Mouse (Mus musculus): Measurements from ENCODE around the gene Bnipl. TPM values are rescaled to one million over a fixed set of nuclear protein-coding genes. Genes with fewer than 3 reads are reported as not detected.

Bnipl gene
- total and polyA plus RNA-seq, 3 experiments = 0.03 TPM; not detected in 2

DNA sequence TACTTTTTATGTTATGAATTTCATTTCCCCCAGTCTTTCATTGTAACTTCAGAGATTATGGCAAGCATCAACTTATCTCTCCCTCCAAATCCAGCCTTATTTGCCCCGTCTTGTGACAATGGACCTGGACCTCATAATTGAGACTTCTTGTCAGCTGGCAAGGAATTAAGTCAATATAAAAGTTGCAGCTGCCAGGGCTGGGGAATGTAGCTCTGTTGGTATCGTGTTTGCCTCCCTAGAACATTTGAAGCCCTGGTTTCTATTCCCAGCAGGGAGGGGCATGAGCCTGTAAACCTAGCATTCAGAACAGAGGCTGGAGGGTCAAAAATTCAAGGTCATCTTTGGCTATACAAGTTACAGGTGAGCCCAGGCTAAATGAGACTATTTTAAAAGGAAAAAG is 55.2 kb downstream of the Bnipl start:
- DNase-seq (ENCODE audit: low spot score) (no peak), ATAC-seq (ENCODE audit: extremely low read depth, insufficient number of reproducible peaks, low FRiP score, poor library complexity, severe bottlenecking) (no peak)
- TF ChIP-seq GATA1 (IDR thresholded peaks at IDR 0.05; ENCODE audit: borderline replicate concordance, low read length) = no peak
- no peak for TF ChIP-seq TAL1 (conservative IDR thresholded peaks at IDR 0.05; ENCODE audit: low read depth, low read length)
- TF ChIP-seq CTCF (IDR thresholded peaks at IDR 0.05; ENCODE audit: low read depth, low read length) = no peak
- TF ChIP-seq GATA2 (IDR thresholded peaks at IDR 0.05; ENCODE audit: borderline replicate concordance, low read depth, low read length) = no peak
- no peak for TF ChIP-seq POLR2AphosphoS5 (IDR thresholded peaks at IDR 0.05; ENCODE audit: insufficient replicate concordance, low read depth, low read length)
- H3K36me3 ChIP-seq (replicated peaks) = peaks cover 97% of the 10 kb centered on the region
- no peaks in the 10 kb centered on the region for H3K9me3 ChIP-seq (replicated peaks)
- H3K4me1 ChIP-seq (ENCODE audit: insufficient read depth, low read depth, low read length) = no peaks in the 10 kb centered on the region
- H3K4me3 ChIP-seq (ENCODE audit: low read depth, low read length) = no peak overlapping the region
- H3K27me3 ChIP-seq (ENCODE audit: insufficient read depth, low read length) = no peaks in the 10 kb centered on the region

DNA sequence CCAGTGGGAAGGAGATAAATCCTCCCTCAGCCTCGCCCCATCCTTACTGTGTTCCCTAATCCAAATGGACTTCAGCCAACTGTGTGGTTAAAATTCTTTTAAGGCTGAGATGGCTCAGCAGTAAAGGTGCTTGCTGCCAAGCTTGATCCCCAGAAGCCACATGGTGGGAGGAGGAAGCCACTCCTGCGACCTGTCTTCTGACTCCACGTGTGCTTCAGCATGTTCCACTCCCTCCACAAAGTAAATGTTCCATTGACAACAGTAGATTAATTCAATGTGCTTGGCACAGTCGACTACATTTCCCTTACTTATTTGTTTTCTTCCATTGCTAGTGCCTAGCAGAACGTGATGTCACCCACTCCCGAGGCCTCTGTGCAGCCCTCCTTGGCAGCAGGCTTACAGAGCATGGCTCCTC is 56.3 kb downstream of the Bnipl start:
- H3K36me3 ChIP-seq (replicated peaks) = peaks cover 95% of the 10 kb centered on the region
- no peaks in the 10 kb centered on the region for H3K27me3 ChIP-seq (ENCODE audit: insufficient read depth, low read length)
- ATAC-seq (ENCODE audit: extremely low read depth, insufficient number of reproducible peaks, low FRiP score, poor library complexity, severe bottlenecking) (no peak), DNase-seq (ENCODE audit: low spot score) (no peak)
- H3K9me3 ChIP-seq (replicated peaks) = no peaks in the 10 kb centered on the region
- no peaks in the 10 kb centered on the region for H3K4me1 ChIP-seq (ENCODE audit: insufficient read depth, low read depth, low read length)
- no peak for TF ChIP-seq GATA1 (IDR thresholded peaks at IDR 0.05; ENCODE audit: borderline replicate concordance, low read length)
- no peak for TF ChIP-seq GATA2 (IDR thresholded peaks at IDR 0.05; ENCODE audit: borderline replicate concordance, low read depth, low read length)
- no peak for TF ChIP-seq TAL1 (conservative IDR thresholded peaks at IDR 0.05; ENCODE audit: low read depth, low read length)
- no peak for TF ChIP-seq POLR2AphosphoS5 (IDR thresholded peaks at IDR 0.05; ENCODE audit: insufficient replicate concordance, low read depth, low read length)
- TF ChIP-seq CTCF (IDR thresholded peaks at IDR 0.05; ENCODE audit: low read depth, low read length) = no peak
- no peak overlapping the region for H3K4me3 ChIP-seq (ENCODE audit: low read depth, low read length)

Other genes with a start within 250 kb of the Bnipl start
Only the 20 nearest of the 21 such genes appear.
- gene Zfp687, start 235.7 kb downstream of the Bnipl start, total RNA-seq (2014; fragmentation: Nextera tagmentation) = 44.7 and 52.9 TPM in 2 replicates
- 22.4 and 27.5 TPM in 2 replicates for gene Zfp687, start 235.7 kb downstream of the Bnipl start, total RNA-seq (2017)
- gene Zfp687, start 235.7 kb downstream of the Bnipl start, polyA plus RNA-seq (2012) = 64.0 and 72.5 TPM in 2 replicates
- 92.0 and 92.7 TPM in 2 replicates for gene Psmd4, start 208.6 kb downstream of the Bnipl start, total RNA-seq (2014; fragmentation: Nextera tagmentation)
- 374 and 411 TPM in 2 replicates for gene Psmd4, start 208.6 kb downstream of the Bnipl start, total RNA-seq (2017)
- 108 and 177 TPM in 2 replicates for gene Psmd4, start 208.6 kb downstream of the Bnipl start, polyA plus RNA-seq (2012)
- gene Pip5k1a, start 144.3 kb downstream of the Bnipl start, total RNA-seq (2014; fragmentation: Nextera tagmentation) = 67.5 and 67.6 TPM in 2 replicates
- gene Pip5k1a, start 144.3 kb downstream of the Bnipl start, total RNA-seq (2017) = 39.3 and 40.1 TPM in 2 replicates
- 21.9 and 30.0 TPM in 2 replicates for gene Pip5k1a, start 144.3 kb downstream of the Bnipl start, polyA plus RNA-seq (2012)
- gene Vps72, start 140.2 kb downstream of the Bnipl start, total RNA-seq (2014; fragmentation: Nextera tagmentation) = 108 and 120 TPM in 2 replicates
- 96.2 and 146 TPM in 2 replicates for gene Vps72, start 140.2 kb downstream of the Bnipl start, total RNA-seq (2017)
- 274 and 307 TPM in 2 replicates for gene Vps72, start 140.2 kb downstream of the Bnipl start, polyA plus RNA-seq (2012)
- 9.9 and 11.7 TPM in 2 replicates for gene Tmod4, start 126.7 kb downstream of the Bnipl start, total RNA-seq (2014; fragmentation: Nextera tagmentation)
- 3.3 and 4.5 TPM in 2 replicates for gene Tmod4, start 126.7 kb downstream of the Bnipl start, total RNA-seq (2017)
- gene Tmod4, start 126.7 kb downstream of the Bnipl start, polyA plus RNA-seq (2012) = 0.17 and 0.22 TPM in 2 replicates
- 85.9 and 107 TPM in 2 replicates for gene Scnm1, start 117.2 kb downstream of the Bnipl start, total RNA-seq (2014; fragmentation: Nextera tagmentation)
- gene Scnm1, start 117.2 kb downstream of the Bnipl start, total RNA-seq (2017) = 76.8 and 81.5 TPM in 2 replicates
- 7.1 and 8.2 TPM in 2 replicates for gene Scnm1, start 117.2 kb downstream of the Bnipl start, polyA plus RNA-seq (2012)
- gene Lysmd1, start 117.1 kb downstream of the Bnipl start, total RNA-seq (2014; fragmentation: Nextera tagmentation) = 5.9 and 7.0 TPM in 2 replicates
- gene Lysmd1, start 117.1 kb downstream of the Bnipl start, total RNA-seq (2017) = 10.7 and 11.1 TPM in 2 replicates
- 5.6 and 7.4 TPM in 2 replicates for gene Lysmd1, start 117.1 kb downstream of the Bnipl start, polyA plus RNA-seq (2012)
- gene Tnfaip8l2, start 108.8 kb downstream of the Bnipl start, total RNA-seq (2014; fragmentation: Nextera tagmentation) = not detected in 2 replicates
- 0.16 TPM in 1 of 2 replicates, not detected in the other for gene Tnfaip8l2, start 108.8 kb downstream of the Bnipl start, total RNA-seq (2017)
- not detected in 2 replicates for gene Tnfaip8l2, start 108.8 kb downstream of the Bnipl start, polyA plus RNA-seq (2012)
- 1.9 and 3.4 TPM in 2 replicates for gene Sema6c, start 90.7 kb downstream of the Bnipl start, total RNA-seq (2014; fragmentation: Nextera tagmentation)
- gene Sema6c, start 90.7 kb downstream of the Bnipl start, total RNA-seq (2017) = 0.52 and 0.71 TPM in 2 replicates
- 1.6 and 1.8 TPM in 2 replicates for gene Sema6c, start 90.7 kb downstream of the Bnipl start, polyA plus RNA-seq (2012)
- 62.8 and 72.3 TPM in 2 replicates for gene Gabpb2, start 33.3 kb downstream of the Bnipl start, total RNA-seq (2014; fragmentation: Nextera tagmentation)
- 91.7 and 110 TPM in 2 replicates for gene Gabpb2, start 33.3 kb downstream of the Bnipl start, total RNA-seq (2017)
- 3.9 and 6.2 TPM in 2 replicates for gene Gabpb2, start 33.3 kb downstream of the Bnipl start, polyA plus RNA-seq (2012)
- gene Cdc42se1, start 22.5 kb downstream of the Bnipl start, total RNA-seq (2014; fragmentation: Nextera tagmentation) = 105 and 109 TPM in 2 replicates
- gene Cdc42se1, start 22.5 kb downstream of the Bnipl start, total RNA-seq (2017) = 88.3 and 91.8 TPM in 2 replicates
- gene Cdc42se1, start 22.5 kb downstream of the Bnipl start, polyA plus RNA-seq (2012) = 128 and 150 TPM in 2 replicates
- 7.7 and 8.1 TPM in 2 replicates for gene Mllt11, start 19.0 kb downstream of the Bnipl start, total RNA-seq (2014; fragmentation: Nextera tagmentation)
- 8.3 and 10.4 TPM in 2 replicates for gene Mllt11, start 19.0 kb downstream of the Bnipl start, total RNA-seq (2017)
- 3.3 and 4.1 TPM in 2 replicates for gene Mllt11, start 19.0 kb downstream of the Bnipl start, polyA plus RNA-seq (2012)
- 0.78 TPM in 1 of 2 replicates, not detected in the other for gene Gm128, start 9.6 kb downstream of the Bnipl start, total RNA-seq (2014; fragmentation: Nextera tagmentation)
- 0.12 TPM in 1 of 2 replicates, not detected in the other for gene Gm128, start 9.6 kb downstream of the Bnipl start, total RNA-seq (2017)
- not detected in 2 replicates for gene Gm128, start 9.6 kb downstream of the Bnipl start, polyA plus RNA-seq (2012)
- 49.1 and 49.7 TPM in 2 replicates for gene Mindy1, start 30.2 kb upstream of the Bnipl start, total RNA-seq (2014; fragmentation: Nextera tagmentation)
- 31.4 and 36.0 TPM in 2 replicates for gene Mindy1, start 30.2 kb upstream of the Bnipl start, total RNA-seq (2017)
- gene Mindy1, start 30.2 kb upstream of the Bnipl start, polyA plus RNA-seq (2012) = 77.5 and 97.0 TPM in 2 replicates
- gene Prune1, start 30.9 kb upstream of the Bnipl start, total RNA-seq (2014; fragmentation: Nextera tagmentation) = 32.3 and 33.5 TPM in 2 replicates
- gene Prune1, start 30.9 kb upstream of the Bnipl start, total RNA-seq (2017) = 14.7 and 15.1 TPM in 2 replicates
- gene Prune1, start 30.9 kb upstream of the Bnipl start, polyA plus RNA-seq (2012) = 3.8 and 4.8 TPM in 2 replicates
- 15.2 and 29.8 TPM in 2 replicates for gene Anxa9, start 56.0 kb upstream of the Bnipl start, total RNA-seq (2014; fragmentation: Nextera tagmentation)
- gene Anxa9, start 56.0 kb upstream of the Bnipl start, total RNA-seq (2017) = 9.4 and 10.3 TPM in 2 replicates
- gene Anxa9, start 56.0 kb upstream of the Bnipl start, polyA plus RNA-seq (2012) = 1.1 and 1.4 TPM in 2 replicates
- gene Cers2, start 63.6 kb upstream of the Bnipl start, total RNA-seq (2014; fragmentation: Nextera tagmentation) = 284 and 285 TPM in 2 replicates
- 197 and 249 TPM in 2 replicates for gene Cers2, start 63.6 kb upstream of the Bnipl start, total RNA-seq (2017)
- gene Cers2, start 63.6 kb upstream of the Bnipl start, polyA plus RNA-seq (2012) = 459 and 654 TPM in 2 replicates
- gene Setdb1, start 106.0 kb upstream of the Bnipl start, total RNA-seq (2014; fragmentation: Nextera tagmentation) = 157 and 159 TPM in 2 replicates
- gene Setdb1, start 106.0 kb upstream of the Bnipl start, total RNA-seq (2017) = 120 and 128 TPM in 2 replicates
- gene Setdb1, start 106.0 kb upstream of the Bnipl start, polyA plus RNA-seq (2012) = 66.1 and 72.8 TPM in 2 replicates
- not detected in 2 replicates for gene 4930558C23Rik, start 151.6 kb upstream of the Bnipl start, total RNA-seq (2014; fragmentation: Nextera tagmentation)
- not detected in 2 replicates for gene 4930558C23Rik, start 151.6 kb upstream of the Bnipl start, total RNA-seq (2017)
- not detected in 2 replicates for gene 4930558C23Rik, start 151.6 kb upstream of the Bnipl start, polyA plus RNA-seq (2012)
- 164 and 171 TPM in 2 replicates for gene Arnt, start 183.2 kb upstream of the Bnipl start, total RNA-seq (2014; fragmentation: Nextera tagmentation)
- gene Arnt, start 183.2 kb upstream of the Bnipl start, total RNA-seq (2017) = 37.6 and 41.6 TPM in 2 replicates
- 53.0 and 53.5 TPM in 2 replicates for gene Arnt, start 183.2 kb upstream of the Bnipl start, polyA plus RNA-seq (2012)